Mouse (Mus musculus): ENCODE measurements around the gene Sowahb. TPM values are rescaled to one million over a fixed set of nuclear protein-coding genes. Genes with fewer than 3 reads are reported as not detected.

Sowahb gene
- total RNA-seq, 2 experiments from 2014 or later: not detected

GRCm38 (mm10) chr5:93002615-93003014 is 42.2 kb downstream of the Sowahb start:
- no peak for DNase-seq

DNA sequence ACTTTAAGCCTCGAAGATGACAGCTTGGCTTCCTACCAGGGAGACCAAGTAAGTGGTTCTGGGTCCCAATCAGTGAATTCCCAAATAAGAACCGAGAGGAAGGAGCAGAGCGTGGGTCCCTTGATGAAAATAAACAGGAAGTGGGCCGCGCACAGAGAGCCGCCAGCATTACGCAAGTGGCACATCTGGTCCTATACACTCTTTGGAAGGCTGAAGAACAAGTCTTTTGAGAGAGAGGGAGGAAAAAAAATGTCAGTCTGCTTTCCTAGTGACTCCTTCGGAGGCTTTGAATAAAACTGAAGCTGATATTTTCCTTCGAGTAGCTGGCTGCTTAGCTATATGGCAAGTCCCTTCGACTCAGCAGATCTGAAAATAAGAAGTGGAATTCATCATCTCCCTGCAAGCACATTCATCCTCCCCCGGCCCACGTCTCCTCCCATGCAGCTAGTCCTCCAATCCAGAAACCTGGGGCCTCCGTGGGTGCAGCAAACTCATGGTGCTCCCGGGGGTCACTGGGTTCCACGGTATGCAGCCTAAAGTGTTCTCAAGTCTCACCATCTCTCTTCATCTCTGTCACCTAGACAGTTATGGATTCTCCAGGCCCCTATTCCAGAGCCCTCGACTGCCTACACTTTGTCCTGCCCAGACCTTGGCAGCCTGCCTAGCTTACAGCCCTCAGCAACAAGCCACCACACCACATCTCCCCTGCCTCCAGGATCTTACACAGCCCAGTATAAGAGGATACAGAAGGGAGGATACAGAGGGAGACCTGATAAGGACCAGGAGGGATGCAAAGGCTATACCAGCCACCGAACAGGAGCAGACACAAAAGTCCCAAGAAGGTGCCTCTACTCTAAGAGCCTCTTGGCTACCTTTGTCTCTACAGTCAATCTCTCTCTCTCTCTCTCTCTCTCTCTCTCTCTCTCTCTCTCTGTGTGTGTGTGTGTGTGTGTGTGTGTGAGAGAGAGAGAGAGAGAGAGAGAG is 43.8 kb downstream of the Sowahb start:
- DNase-seq: peak; percentile 54

- no peak for DNase-seq
These were observed 44.8 kb downstream of the Sowahb start for GRCm38 (mm10) chr5:93000060-93000459.

GRCm38 (mm10) chr5:92998494-92999016 is 46.3 kb downstream of the Sowahb start:
- DNase-seq: no peak

DNA sequence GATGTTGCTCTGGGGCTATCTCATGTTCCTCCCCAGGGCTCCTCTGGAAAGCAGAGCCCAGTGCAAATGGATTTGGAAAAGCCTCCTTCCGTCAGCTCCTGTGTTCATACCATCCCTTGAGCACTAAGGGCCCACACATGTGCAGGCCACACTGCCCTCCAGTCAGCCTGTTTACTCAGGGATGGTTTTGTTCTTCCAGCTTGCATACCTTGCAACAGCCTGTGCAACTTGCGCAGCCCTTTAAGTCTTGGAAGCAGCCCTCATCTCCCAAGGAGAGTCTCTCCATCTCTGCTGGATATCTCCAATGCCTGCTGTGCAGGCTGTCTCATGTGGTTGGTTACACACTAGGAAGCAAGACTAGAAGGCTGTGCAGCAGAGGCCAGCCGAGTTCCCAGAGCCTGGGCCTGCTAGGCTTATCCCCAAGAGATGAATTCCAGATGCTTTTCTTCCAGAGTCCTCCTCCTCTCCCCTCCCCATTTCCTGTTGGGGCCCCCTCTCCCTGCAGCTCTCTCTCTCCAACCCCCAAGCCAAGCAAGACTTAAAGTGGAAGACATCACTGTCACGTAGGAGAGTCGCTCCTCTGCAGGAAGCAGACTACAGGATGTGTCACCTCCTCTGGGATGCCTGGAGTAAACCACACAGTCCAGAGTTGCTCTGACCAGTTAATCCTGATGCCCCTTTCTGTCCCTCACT is 47.2 kb downstream of the Sowahb start:
- peak; percentile 52 for DNase-seq

GRCm38 (mm10) chr5:92994861-92995260 is 50.0 kb downstream of the Sowahb start:
- DNase-seq: no peak

GRCm38 (mm10) chr5:92994309-92994708 is 50.5 kb downstream of the Sowahb start:
- DNase-seq: no peak

DNA sequence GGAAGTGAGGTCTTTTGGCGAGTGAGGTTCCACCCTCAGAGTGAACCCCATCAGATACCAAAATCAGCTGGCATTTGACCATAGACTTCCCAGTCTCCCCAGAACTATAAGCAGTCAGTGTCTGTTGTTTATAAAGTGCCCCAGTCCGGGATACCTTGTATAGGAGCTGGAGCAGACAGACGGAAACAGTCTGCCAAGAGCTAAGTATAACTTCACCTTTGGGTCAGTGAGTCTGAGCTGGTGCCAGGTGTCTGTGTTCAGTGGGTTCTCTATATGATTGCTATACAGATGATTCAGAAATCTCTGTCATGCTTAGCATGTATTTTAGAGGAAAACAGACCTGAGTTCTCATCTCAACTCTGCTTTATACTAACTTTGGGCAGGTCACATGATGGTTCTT is 52.7 kb downstream of the Sowahb start:
- DNase-seq: no peak

Other genes with a start within 250 kb of the Sowahb start
- 10 to 100 TPM; 75.1 to 79.4 TPM for gene Sept11, start 48.4 kb upstream of the Sowahb start, total RNA-seq (2021)
- gene Ccni, start 161.5 kb upstream of the Sowahb start, total RNA-seq (2021): 10 to 100 TPM; 63.6 to 64.1 TPM
- gene 2010109A12Rik, start 161.5 kb upstream of the Sowahb start, total RNA-seq (2021): under 1 TPM; 0.31 to 0.64 TPM
- 1 to 10 TPM; 8.6 to 9.9 TPM for gene Ccng2, start 222.2 kb upstream of the Sowahb start, total RNA-seq (2021)